ENCODE assay signal across 8 mouse cellular contexts in genomic region chr12:69776607-69777340, GRCm38 (mm10). TPM values are rescaled to one million over a fixed set of nuclear protein-coding genes. Genes with fewer than 3 reads are reported as not detected.
A peak's percentile ranks its signal among the peaks of the same experiment; 100 is the strongest.
DNase-seq lines count a peak whose midpoint lies in the region; ATAC-seq and TF ChIP-seq lines count a peak whose summit lies in the region.
"Had no signal": no experiment of that assay in that cellular context is flagged by ENCODE, and none has a peak within 500 bp of the region (broad histone marks: within the 10 kb centered on the region; RNA-seq: fewer than 3 reads in every experiment).

No protein-coding gene starts in this region.

- no peaks in the 10 kb centered on the region for H3K9me3 ChIP-seq in kidney, embryonic 16.5 days (ENCODE audit: low read length)
- H3K9me3 ChIP-seq in hindbrain, embryonic 14.5 days (ENCODE audit: control insufficient read depth, low read length), result no peaks in the 10 kb centered on the region
- no peaks in the 10 kb centered on the region for H3K9me3 ChIP-seq in forebrain, embryonic 14.5 days (replicated peaks; ENCODE audit: control insufficient read depth, low read length)

- DNase-seq in thymus, adult 2 months, result peak; percentile 38
- DNase-seq in thymus, adult 18-20 months, result no peak
- peak; percentile 53 for DNase-seq in lung, postnatal 10 days
- DNase-seq in hindbrain, embryonic 14.5 days (ENCODE audit: low spot score), result no peak
- no peak for DNase-seq in layer of hippocampus, adult 18-20 months (ENCODE audit: low spot score in 2 of 2)
- no peak for DNase-seq in forebrain, embryonic 14.5 days (ENCODE audit: low spot score)
- DNase-seq: heart, postnatal 36 days had no signal

- no peaks in the 10 kb centered on the region for H3K27me3 ChIP-seq in thymus, adult 2 months (ENCODE audit: control insufficient read depth, insufficient read depth, low read length)
- H3K27me3 ChIP-seq in kidney, embryonic 16.5 days (ENCODE audit: insufficient read depth, low read length), result no peaks in the 10 kb centered on the region
- no peaks in the 10 kb centered on the region for H3K27me3 ChIP-seq in hindbrain, embryonic 14.5 days (ENCODE audit: control insufficient read depth, insufficient read depth, low read length)
- H3K27me3 ChIP-seq in forebrain, embryonic 14.5 days (replicated peaks; ENCODE audit: control insufficient read depth, insufficient read depth, low read length), result no peaks in the 10 kb centered on the region

- no peak overlapping the region for H3K4me3 ChIP-seq in thymus, adult 2 months (ENCODE audit: control insufficient read depth, insufficient read depth, low read length)
- H3K4me3 ChIP-seq in kidney, embryonic 16.5 days (ENCODE audit: low read length), result no peak overlapping the region
- H3K4me3 ChIP-seq in hindbrain, embryonic 14.5 days (replicated peaks; ENCODE audit: low read length), result no peak overlapping the region
- H3K4me3 ChIP-seq in forebrain, embryonic 14.5 days (ENCODE audit: low read depth, low read length), result no peak overlapping the region

- 0 out of 2 replicates have a peak, but pooled peaks have one; percentile 8 for ATAC-seq in kidney, embryonic 16.5 days (ENCODE audit: low FRiP score, low TSS enrichment)
- ATAC-seq in hindbrain, embryonic 14.5 days (ENCODE audit: low FRiP score), result no peak
- no peak for ATAC-seq in forebrain, embryonic 14.5 days

- no peak for TF ChIP-seq CTCF in thymus, adult 2 months (IDR thresholded peaks at IDR 0.05; ENCODE audit: borderline replicate concordance, control insufficient read depth, extremely low read depth, insufficient read depth, low read length, poor library complexity)

- H3K9ac ChIP-seq in kidney, embryonic 16.5 days (replicated peaks; ENCODE audit: low read length), result no peak overlapping the region; the same call in 1 of the 2 replicates
- H3K9ac ChIP-seq in hindbrain, embryonic 14.5 days, result no peak overlapping the region
- no peak overlapping the region for H3K9ac ChIP-seq in forebrain, embryonic 14.5 days (ENCODE audit: low read length)

- no peak overlapping the region for H3K27ac ChIP-seq in thymus, adult 2 months (ENCODE audit: control insufficient read depth, insufficient read depth, low read length)
- peak overlapping the region; percentile 97 for H3K27ac ChIP-seq in kidney, embryonic 16.5 days (ENCODE audit: low read length)
- H3K27ac ChIP-seq in hindbrain, embryonic 14.5 days, result no peak overlapping the region
- H3K27ac ChIP-seq in forebrain, embryonic 14.5 days (ENCODE audit: low read depth, low read length), result no peak overlapping the region

- H3K4me2 ChIP-seq in kidney, embryonic 16.5 days (replicated peaks; ENCODE audit: low read depth, low read length), result no peak overlapping the region
- H3K4me2 ChIP-seq in hindbrain, embryonic 14.5 days (replicated peaks), result no peak overlapping the region
- no peak overlapping the region for H3K4me2 ChIP-seq in forebrain, embryonic 14.5 days (ENCODE audit: low read length)

- H3K36me3 ChIP-seq in thymus, adult 2 months (ENCODE audit: control insufficient read depth, insufficient read depth, low read length), result no peaks in the 10 kb centered on the region
- no peaks in the 10 kb centered on the region for H3K36me3 ChIP-seq in kidney, embryonic 16.5 days (ENCODE audit: insufficient read depth, low read length)
- H3K36me3 ChIP-seq in hindbrain, embryonic 14.5 days (replicated peaks; ENCODE audit: control insufficient read depth, insufficient read depth), result no peaks in the 10 kb centered on the region
- H3K36me3 ChIP-seq in forebrain, embryonic 14.5 days (ENCODE audit: control insufficient read depth, insufficient read depth, low read length), result no peaks in the 10 kb centered on the region

- H3K4me1 ChIP-seq in thymus, adult 2 months (replicated peaks; ENCODE audit: control insufficient read depth, insufficient read depth, low read length), result peaks cover 7% of the 10 kb centered on the region
- peaks cover 31% of the 10 kb centered on the region for H3K4me1 ChIP-seq in kidney, embryonic 16.5 days (ENCODE audit: insufficient read depth, low read length)
- H3K4me1 ChIP-seq in hindbrain, embryonic 14.5 days (replicated peaks; ENCODE audit: control insufficient read depth, insufficient read depth, low read length), result no peaks in the 10 kb centered on the region
- no peaks in the 10 kb centered on the region for H3K4me1 ChIP-seq in forebrain, embryonic 14.5 days (ENCODE audit: control insufficient read depth, insufficient read depth, low read length)

- 31% methylated on average over 11 of the region's 11 CpGs for WGBS in thymus, adult 2 months
- 55% methylated on average over 11 of the region's 11 CpGs for WGBS in kidney, embryonic 16.5 days
- 82% methylated on average over 11 of the region's 11 CpGs for WGBS in hindbrain, embryonic 14.5 days
- 68% methylated on average over 11 of the region's 11 CpGs for WGBS in forebrain, embryonic 14.5 days

- TF ChIP-seq POLR2A in thymus, adult 2 months (IDR thresholded peaks at IDR 0.05; ENCODE audit: control insufficient read depth, extremely low read depth, insufficient read depth, low read length, poor library complexity), result no peak

RNA-seq across cellular contexts. Expression of gene Cdkl1, which starts 14.3 kb away (rescaled TPM):
- polyA plus RNA-seq in thymus, adult 2 months (2012; rRNA removed), result 2.5 TPM in 2 replicates
- 25.7 and 32.4 TPM in 2 replicates for polyA plus RNA-seq in kidney, embryonic 16.5 days (2015; fragmentation: Nextera tagmentation; extraction: Ambion mirVana)
- polyA plus RNA-seq in hindbrain, embryonic 14.5 days (2014; fragmentation: Nextera tagmentation; extraction: Ambion mirVana), result 10.6 TPM in 2 replicates
- total RNA-seq in layer of hippocampus, adult 18-20 months (2021), result 10 to 100 TPM; 24.3 to 25.0 TPM
- 4.1 and 4.5 TPM in 2 replicates for polyA plus RNA-seq in forebrain, embryonic 14.5 days (2014; fragmentation: Nextera tagmentation; extraction: Ambion mirVana)

RNA-seq across cellular contexts. Expression of gene Atp5s, which starts 52.0 kb away (rescaled TPM):
- polyA plus RNA-seq in thymus, adult 2 months (2012; rRNA removed), result 13.3 and 14.4 TPM in 2 replicates
- polyA plus RNA-seq in kidney, embryonic 16.5 days (2015; fragmentation: Nextera tagmentation; extraction: Ambion mirVana), result 31.7 and 33.5 TPM in 2 replicates
- 38.9 and 39.1 TPM in 2 replicates for polyA plus RNA-seq in hindbrain, embryonic 14.5 days (2014; fragmentation: Nextera tagmentation; extraction: Ambion mirVana)
- total RNA-seq in layer of hippocampus, adult 18-20 months (2021), result 10 to 100 TPM; 33.5 to 35.0 TPM
- polyA plus RNA-seq in forebrain, embryonic 14.5 days (2014; fragmentation: Nextera tagmentation; extraction: Ambion mirVana), result 27.7 and 28.4 TPM in 2 replicates

RNA-seq across cellular contexts. Expression of gene L2hgdh, which starts 52.1 kb away (rescaled TPM):
- polyA plus RNA-seq in thymus, adult 2 months (2012; rRNA removed), result 4.0 and 5.0 TPM in 2 replicates
- polyA plus RNA-seq in kidney, embryonic 16.5 days (2015; fragmentation: Nextera tagmentation; extraction: Ambion mirVana), result 25.2 and 26.9 TPM in 2 replicates
- polyA plus RNA-seq in hindbrain, embryonic 14.5 days (2014; fragmentation: Nextera tagmentation; extraction: Ambion mirVana), result 11.1 and 13.6 TPM in 2 replicates
- 10 to 100 TPM; 14.6 to 19.6 TPM for total RNA-seq in layer of hippocampus, adult 18-20 months (2021)
- 9.0 and 12.7 TPM in 2 replicates for polyA plus RNA-seq in forebrain, embryonic 14.5 days (2014; fragmentation: Nextera tagmentation; extraction: Ambion mirVana)

Comparison
In these comparisons a context has a peak if more than half of its experiments do, and no peak if none do; other contexts are left out.
1. DNase-seq: peak in thymus, adult 2 months (single experiment) and lung, postnatal 10 days (single experiment); none in thymus, adult 18-20 months (0 of 2), hindbrain, embryonic 14.5 days (single experiment), layer of hippocampus, adult 18-20 months (0 of 2) and forebrain, embryonic 14.5 days (single experiment).